Mouse (Mus musculus): ENCODE results near the gene A430078G23Rik. TPM values are rescaled to one million over a fixed set of nuclear protein-coding genes. Genes with fewer than 3 reads are reported as not detected.

A430078G23Rik gene
- polyA plus RNA-seq, 1 experiment: not detected

GRCm38 (mm10) chr8:3429966-3430365 is 76.8 kb downstream of the A430078G23Rik start:
- Histone ChIP-seq H3K4me3 (replicated peaks; ENCODE audit: insufficient read depth, low read depth, low read length) (no peak overlapping the region), H3K27me3 (ENCODE audit: control insufficient read depth, insufficient read depth, low read length) (no peaks in the 10 kb centered on the region), H3K4me1 (ENCODE audit: control insufficient read depth, insufficient read depth, low read length) (no peaks in the 10 kb centered on the region; the same call in 1 of the 2 replicates), H3K27ac (ENCODE audit: insufficient read depth, low read length) (no peak overlapping the region)
- TF ChIP-seq CTCF (IDR thresholded peaks at IDR 0.05; ENCODE audit: borderline replicate concordance, insufficient read depth, low read depth, low read length) (no peak), POLR2A (IDR thresholded peaks at IDR 0.05; ENCODE audit: borderline replicate concordance, insufficient read depth, low read length) (no peak)
- 14% methylated on average over 2 of the region's 2 CpGs for WGBS
- peak; percentile 79 to 88 for DNase-seq

DNA sequence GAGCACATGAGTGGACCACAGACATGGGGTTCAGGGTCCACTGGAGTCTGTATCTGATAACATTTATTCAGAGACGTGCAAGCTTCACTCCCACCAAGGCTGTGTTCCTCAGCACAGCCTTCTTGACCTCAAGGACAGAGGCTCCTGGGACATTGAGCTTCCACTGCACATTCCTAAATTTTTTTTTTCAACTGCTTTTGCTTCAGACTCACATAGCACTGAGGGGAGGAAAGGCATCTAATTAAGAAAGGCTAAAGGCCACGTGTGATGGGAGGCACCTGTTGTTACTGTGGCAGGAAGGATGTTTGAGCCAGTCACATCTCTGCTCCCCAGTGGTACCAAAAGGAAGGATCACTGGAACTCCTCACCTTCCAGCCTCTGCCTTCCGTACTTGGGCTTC is 77.9 kb downstream of the A430078G23Rik start:
- Histone ChIP-seq H3K27ac (ENCODE audit: insufficient read depth, low read length) (no peak overlapping the region), H3K27me3 (ENCODE audit: control insufficient read depth, insufficient read depth, low read length) (no peaks in the 10 kb centered on the region), H3K4me3 (replicated peaks; ENCODE audit: insufficient read depth, low read depth, low read length) (no peak overlapping the region), H3K4me1 (ENCODE audit: control insufficient read depth, insufficient read depth, low read length) (no peaks in the 10 kb centered on the region; the same call in 1 of the 2 replicates)
- no peak for TF ChIP-seq POLR2A (IDR thresholded peaks at IDR 0.05; ENCODE audit: borderline replicate concordance, insufficient read depth, low read length)
- no peak for TF ChIP-seq CTCF (IDR thresholded peaks at IDR 0.05; ENCODE audit: borderline replicate concordance, insufficient read depth, low read depth, low read length)
- no peak for DNase-seq
- 89% methylated on average over 3 of the region's 3 CpGs for WGBS

- H3K4me3 ChIP-seq (replicated peaks; ENCODE audit: insufficient read depth, low read depth, low read length): no peak overlapping the region
- no peaks in the 10 kb centered on the region for H3K4me1 ChIP-seq (ENCODE audit: control insufficient read depth, insufficient read depth, low read length)
- 70% methylated on average over 6 of the region's 6 CpGs for WGBS
- H3K27me3 ChIP-seq (ENCODE audit: control insufficient read depth, insufficient read depth, low read length): no peaks in the 10 kb centered on the region
- no peak overlapping the region for H3K27ac ChIP-seq (ENCODE audit: insufficient read depth, low read length)
- TF ChIP-seq POLR2A (IDR thresholded peaks at IDR 0.05; ENCODE audit: borderline replicate concordance, insufficient read depth, low read length) (no peak), CTCF (IDR thresholded peaks at IDR 0.05; ENCODE audit: borderline replicate concordance, insufficient read depth, low read depth, low read length) (no peak)
- DNase-seq: no peak
Observed at GRCm38 (mm10) chr8:3436492-3436891, 83.3 kb downstream of the A430078G23Rik start.

- Histone ChIP-seq H3K4me1 (ENCODE audit: control insufficient read depth, insufficient read depth, low read length) (no peaks in the 10 kb centered on the region), H3K27me3 (ENCODE audit: control insufficient read depth, insufficient read depth, low read length) (no peaks in the 10 kb centered on the region), H3K4me3 (replicated peaks; ENCODE audit: insufficient read depth, low read depth, low read length) (no peak overlapping the region), H3K27ac (ENCODE audit: insufficient read depth, low read length) (no peak overlapping the region)
- TF ChIP-seq POLR2A (IDR thresholded peaks at IDR 0.05; ENCODE audit: borderline replicate concordance, insufficient read depth, low read length) (no peak), CTCF (IDR thresholded peaks at IDR 0.05; ENCODE audit: borderline replicate concordance, insufficient read depth, low read depth, low read length) (peak; percentile 17; the same call in 1 of the 2 replicates)
- no peak for DNase-seq
- WGBS: 70% methylated on average over 12 of the region's 12 CpGs
Observed at GRCm38 (mm10) chr8:3439510-3439909, 86.3 kb downstream of the A430078G23Rik start.

Other genes starting within 250 kb of the A430078G23Rik start
- gene Insr, start 73.8 kb upstream of the A430078G23Rik start, polyA plus RNA-seq (2012; rRNA removed): 16.2 and 17.5 TPM in 2 replicates
- 31.2 and 34.0 TPM in 2 replicates for gene Arhgef18, start 39.6 kb downstream of the A430078G23Rik start, polyA plus RNA-seq (2012; rRNA removed)
- 1.2 and 1.5 TPM in 2 replicates for gene Pex11g, start 114.3 kb downstream of the A430078G23Rik start, polyA plus RNA-seq (2012; rRNA removed)
- gene Tex45, start 117.4 kb downstream of the A430078G23Rik start, polyA plus RNA-seq (2012; rRNA removed): 0.08 and 0.26 TPM in 2 replicates
- 47.2 and 49.6 TPM in 2 replicates for gene Zfp358, start 139.7 kb downstream of the A430078G23Rik start, polyA plus RNA-seq (2012; rRNA removed)
- gene Mcoln1, start 147.0 kb downstream of the A430078G23Rik start, polyA plus RNA-seq (2012; rRNA removed): 295 and 322 TPM in 2 replicates
- gene Pnpla6, start 162.0 kb downstream of the A430078G23Rik start, polyA plus RNA-seq (2012; rRNA removed): 80.0 and 83.9 TPM in 2 replicates
- 0.28 and 0.30 TPM in 2 replicates for gene C330021F23Rik, start 214.6 kb downstream of the A430078G23Rik start, polyA plus RNA-seq (2012; rRNA removed)
- 31.4 and 32.1 TPM in 2 replicates for gene Camsap3, start 233.9 kb downstream of the A430078G23Rik start, polyA plus RNA-seq (2012; rRNA removed)